Mouse (Mus musculus) adrenal gland, adult 10 weeks (tissue): Measurements from ENCODE around the gene Il23r. TPM values are rescaled to one million over a fixed set of nuclear protein-coding genes. Genes with fewer than 3 reads are reported as not detected.

ENCODE experiments used
- polyA plus RNA-seq: library from polyadenylated mRNA; stranded (reverse); fragments of 350-450 nt; fragmentation: Illumina TruSeq; extraction: RNeasy Lipid Tissue Mini Kit (QIAGEN cat#74804); gene quantifications from one replicate; pipeline ENCODE4 v1.2.3, GENCODE M21; 2014; ENCODE audit warnings: low read depth, low replicate concordance

Gene Il23r
- polyA plus RNA-seq: 35.2 TPM

GRCm38 (mm10) chr6:67491755-67492154 lies at the start of gene Il23r:
Il23r (minus strand) TSS chr6:67491855.

DNA sequence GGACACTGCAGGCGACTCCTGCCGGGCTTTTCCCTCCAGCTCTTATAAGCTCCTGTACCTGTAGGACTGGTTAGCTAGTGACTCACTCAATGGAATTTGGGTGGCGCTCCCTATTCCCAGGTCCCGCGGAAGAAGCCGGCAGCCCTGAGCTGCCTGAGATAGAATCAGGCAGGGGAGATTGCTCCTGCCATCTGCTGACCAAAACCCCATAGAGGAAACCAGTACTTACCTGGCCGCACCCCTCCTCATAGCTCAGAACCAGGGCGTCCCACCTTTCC lies 44.1 kb upstream of the Il23r start, which contains the start of gene Tacstd2:
Tacstd2 (minus strand) TSS at position 20 of the 278 bp plus-strand sequence.

GRCm38 (mm10) chr6:67375982-67376391 lies 115.7 kb downstream of the Il23r start, which contains the start of gene Il12rb2:
Il12rb2 (minus strand) TSS chr6:67376188.

Other genes starting within 250 kb of the Il23r start
- gene Il12rb2, start 115.7 kb downstream of the Il23r start, polyA plus RNA-seq: 0.23 TPM
- not detected for gene Tacstd2, start 43.9 kb upstream of the Il23r start, polyA plus RNA-seq